Mouse (Mus musculus) kidney, embryonic 14.5 days (tissue): ENCODE results near the gene Aars2. TPM values are rescaled to one million over a fixed set of nuclear protein-coding genes. Genes with fewer than 3 reads are reported as not detected.

ENCODE experiments used
- ATAC-seq: fragments of 200-750 bp; cut with Nextera tagmentation; 2 replicates; pipeline ENCODE4 v1.8.0; 2017; ENCODE audit warnings: moderate number of reproducible peaks, mild to moderate bottlenecking, moderate TSS enrichment, moderate library complexity; ENCODE audit not compliant: low FRiP score, low TSS enrichment
- H3K27ac ChIP-seq: fragments of 300-500 bp; sonication (generic); 2 replicates; pipeline ENCODE4 v1.5.1; 2014; ENCODE audit warnings: low read depth, mild to moderate bottlenecking, low read length, moderate library complexity, mixed read lengths
- H3K27me3 ChIP-seq: fragments of 300-500 bp; sonication (generic); 2 replicates; pipeline ENCODE4 v1.6.1; 2014; ENCODE audit warnings: mild to moderate bottlenecking, low read length; ENCODE audit not compliant: control insufficient read depth, insufficient read depth
- H3K36me3 ChIP-seq: fragments of 300-500 bp; sonication (generic); 2 replicates; pipeline ENCODE4 v1.6.1; 2014; ENCODE audit warnings: low read length, mixed read lengths; ENCODE audit not compliant: control insufficient read depth, insufficient read depth
- H3K4me1 ChIP-seq: fragments of 300-500 bp; sonication (generic); 2 replicates; pipeline ENCODE4 v1.6.1; 2014; ENCODE audit warnings: low read length, mixed read lengths; ENCODE audit not compliant: control insufficient read depth, insufficient read depth
- H3K4me2 ChIP-seq: fragments of 300-500 bp; sonication (generic); replicated peaks from 2 replicates; pipeline ENCODE4 v1.6.1; 2014; ENCODE audit warnings: low read depth, mild to moderate bottlenecking, low read length
- H3K4me3 ChIP-seq: fragments of 300-500 bp; sonication (generic); 2 replicates; pipeline ENCODE4 v1.5.1; 2014; ENCODE audit warnings: mild to moderate bottlenecking, low read length
- H3K9ac ChIP-seq: fragments of 300-500 bp; sonication (generic); 2 replicates; pipeline ENCODE4 v1.6.1; 2014; ENCODE audit warnings: low read depth, mild to moderate bottlenecking, low read length, moderate library complexity
- H3K9me3 ChIP-seq: fragments of 300-500 bp; sonication (generic); 2 replicates; pipeline ENCODE4 v1.6.1; 2016; ENCODE audit warnings: low read length; ENCODE audit not compliant: control insufficient read depth
- WGBS: fragments of 180-500 bp; shearing (Covaris S2); extraction: QIAGEN DNeasy Blood & Tissue Kit; methylation state at CpG from one replicate; pipeline ENCODE4 v1.1.7; 2014; 5-methylcytosine and 5-hydroxymethylcytosine counted together
- polyA plus RNA-seq: library from polyadenylated mRNA; unstranded; fragments of >200 nt; fragmentation: Nextera tagmentation; extraction: Ambion mirVana; gene quantifications from 2 replicates; pipeline ENCODE4 v1.2.1, GENCODE M21; 2014

The Aars2 gene
- polyA plus RNA-seq, 1 experiment from 2014 or later, result 18.5 TPM

DNA sequence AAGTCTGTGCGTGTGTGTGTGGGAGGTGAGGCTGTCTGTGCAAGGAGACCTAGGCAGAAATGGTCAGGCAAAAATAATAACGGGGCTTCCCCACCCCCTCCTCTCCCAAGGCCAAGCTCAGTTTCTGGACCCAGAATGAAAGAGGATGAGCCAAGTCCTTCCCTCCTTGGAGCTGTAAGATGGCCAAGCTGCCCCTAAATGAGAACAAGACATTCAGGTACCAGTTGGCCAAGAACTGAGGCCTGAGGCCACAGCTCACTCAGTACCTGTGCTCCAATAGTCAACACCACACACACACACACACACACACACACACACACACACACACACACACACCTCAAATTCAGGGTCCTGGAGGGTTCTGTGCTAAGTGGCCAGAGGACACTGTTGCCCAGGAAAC lies 36.1 kb downstream of the Aars2 start:
- WGBS, result 46% methylated on average over 2 of the region's 2 CpGs
- Histone ChIP-seq H3K9me3 (no peaks in the 10 kb centered on the region), H3K4me3 (no peak overlapping the region), H3K4me1 (peaks cover 13% of the 10 kb centered on the region), H3K36me3 (no peaks in the 10 kb centered on the region), H3K4me2 (no peak overlapping the region), H3K27me3 (peaks cover 86% of the 10 kb centered on the region), H3K27ac (no peak overlapping the region), H3K9ac (no peak overlapping the region)
- ATAC-seq, result no peak

DNA sequence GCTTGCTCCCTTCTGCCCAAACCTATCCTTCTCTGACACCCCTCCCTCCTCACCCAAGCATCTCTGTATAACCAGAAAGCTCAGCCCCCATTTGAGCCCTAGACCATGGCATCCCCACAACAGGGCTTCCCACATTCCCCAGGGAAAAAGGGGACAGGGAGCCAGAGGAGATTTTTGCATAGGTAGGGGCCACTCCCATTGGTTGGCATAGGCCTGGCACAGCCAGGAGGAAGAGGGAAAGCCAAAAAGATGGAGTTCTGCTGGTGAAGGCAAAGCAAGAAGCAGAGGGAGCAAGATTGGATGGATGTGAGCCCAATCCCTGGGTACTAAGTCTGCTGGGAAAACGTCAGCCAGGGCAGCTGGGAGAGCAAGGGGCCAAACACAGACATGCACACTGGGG lies 36.5 kb downstream of the Aars2 start:
- WGBS, result 50% methylated on average over 1 of the region's 1 CpGs
- no peak overlapping the region for H3K9ac ChIP-seq

DNA sequence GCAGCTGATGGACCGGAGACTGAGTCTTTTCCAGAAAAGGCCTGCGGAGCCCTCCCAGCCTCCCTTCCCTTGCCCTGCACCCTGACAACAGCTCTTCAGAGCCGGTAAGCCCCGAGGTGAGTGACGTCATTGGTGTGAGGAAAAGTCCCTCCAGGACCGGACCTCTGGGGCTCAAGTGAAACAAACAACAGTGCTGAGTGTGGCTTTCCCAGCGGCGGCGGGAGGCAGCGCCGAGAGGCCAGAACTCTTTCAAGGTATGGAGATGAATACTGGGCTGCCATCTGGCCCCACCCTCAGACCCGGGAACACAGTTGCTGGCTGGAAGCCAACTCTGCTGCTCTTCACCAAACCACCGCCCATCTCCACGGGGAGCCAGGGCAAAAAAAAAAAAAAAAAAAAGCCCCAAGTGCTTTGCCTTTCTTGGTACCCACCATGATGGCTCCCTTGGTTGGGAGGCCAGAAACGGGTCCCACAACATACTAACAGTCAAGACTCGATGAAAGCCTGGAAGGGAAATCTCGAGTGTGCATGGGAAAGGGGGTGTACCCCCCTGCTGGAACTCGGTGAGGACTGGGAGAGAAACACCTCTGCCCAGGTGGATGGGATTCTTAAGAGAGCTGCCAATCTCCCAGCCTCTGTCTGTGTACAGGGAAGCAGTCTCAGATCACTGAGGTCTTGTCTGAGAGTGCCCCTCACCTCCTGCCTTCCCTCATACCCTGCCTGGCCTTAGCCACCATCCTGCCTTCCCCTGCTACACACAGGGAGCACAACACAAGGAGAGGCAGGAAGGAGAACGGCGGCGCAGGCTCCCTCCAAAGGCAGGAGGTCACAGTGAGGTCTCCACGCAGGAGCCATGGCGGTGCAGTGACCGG lies 37.6 kb downstream of the Aars2 start:
- H3K4me2 ChIP-seq, result peak overlapping the region; percentile 47
- H3K4me3 ChIP-seq, result no peak overlapping the region
- H3K4me1 ChIP-seq, result peaks cover 17% of the 10 kb centered on the region
- no peaks in the 10 kb centered on the region for H3K36me3 ChIP-seq
- 10% methylated on average over 24 of the region's 24 CpGs for WGBS
- H3K27ac ChIP-seq, result no peak overlapping the region
- no peak for ATAC-seq
- no peak overlapping the region for H3K9ac ChIP-seq
- no peaks in the 10 kb centered on the region for H3K9me3 ChIP-seq
- H3K27me3 ChIP-seq, result peaks cover 83% of the 10 kb centered on the region

More for the DNA sequence above, 36.5 kb downstream of the Aars2 start:
- Histone ChIP-seq H3K4me2 (no peak overlapping the region), H3K4me3 (no peak overlapping the region), H3K27ac (no peak overlapping the region), H3K9me3 (no peaks in the 10 kb centered on the region), H3K36me3 (no peaks in the 10 kb centered on the region), H3K4me1 (peaks cover 13% of the 10 kb centered on the region), H3K27me3 (peaks cover 89% of the 10 kb centered on the region)
- ATAC-seq, result no peak

DNA sequence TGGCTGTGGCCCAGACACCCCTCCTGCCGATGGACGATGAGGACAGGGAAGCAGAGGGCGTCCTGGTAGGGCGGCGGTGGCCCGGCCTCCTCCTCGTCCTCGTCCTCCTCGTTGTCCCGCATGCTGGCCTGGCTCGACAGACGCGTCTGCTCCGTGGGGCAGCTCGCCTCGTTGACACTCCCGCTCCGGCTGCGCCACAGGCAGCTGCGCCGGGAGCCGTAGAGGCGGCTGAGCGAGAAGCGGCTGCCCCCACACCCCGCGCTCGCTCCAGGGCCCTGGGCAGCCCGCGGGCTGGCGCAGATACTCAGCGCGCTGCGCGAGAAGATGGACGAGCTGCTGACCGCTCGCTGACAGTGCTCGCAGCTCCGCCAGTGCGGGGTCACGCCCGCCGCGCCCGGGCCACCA lies 38.2 kb downstream of the Aars2 start:
- H3K9ac ChIP-seq, result peak overlapping the region; percentile 47
- 3% methylated on average over 43 of the region's 46 CpGs for WGBS
- ATAC-seq, result no peak

DNA sequence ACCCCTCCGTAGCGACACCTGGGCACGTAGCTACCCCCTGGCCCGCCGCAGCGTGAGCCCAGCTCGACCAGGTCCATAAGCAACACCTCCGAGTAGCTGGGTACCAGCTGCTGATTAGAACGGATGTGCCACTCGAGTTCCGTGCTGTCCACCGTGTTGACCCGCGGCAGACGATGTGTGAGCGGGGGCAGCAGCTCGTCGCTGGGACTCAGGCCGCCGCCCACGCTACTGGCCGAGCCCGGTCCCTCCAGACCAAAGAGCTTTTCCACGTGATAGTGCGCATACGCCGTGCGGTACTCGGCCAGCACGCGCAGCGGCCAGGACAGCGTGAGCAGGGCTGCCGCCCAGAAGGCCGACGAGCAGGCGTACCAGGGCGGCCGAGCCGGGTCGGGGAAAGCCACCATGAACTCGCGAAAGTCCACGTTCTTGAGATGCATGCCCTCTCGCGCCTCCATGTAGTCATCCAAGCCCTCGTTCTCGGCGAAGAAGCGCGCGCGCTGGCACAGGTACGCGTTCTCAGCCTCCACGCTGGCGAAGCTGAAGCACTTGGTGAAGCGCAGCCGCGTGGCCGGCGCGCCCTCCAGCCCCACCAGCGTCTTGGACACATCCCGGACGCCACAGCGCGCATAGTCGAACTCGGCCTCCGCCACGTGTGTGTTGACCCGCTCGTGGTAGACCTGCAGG lies 38.8 kb downstream of the Aars2 start:
- peak overlapping the region; percentile 47 for H3K9ac ChIP-seq
- ATAC-seq, result no peak
- H3K4me2 ChIP-seq, result peak overlapping the region; percentile 47
- WGBS, result 3% methylated on average over 74 of the region's 74 CpGs
- peaks cover 77% of the 10 kb centered on the region for H3K27me3 ChIP-seq
- H3K27ac ChIP-seq, result no peak overlapping the region
- H3K9me3 ChIP-seq, result no peaks in the 10 kb centered on the region
- peaks cover 23% of the 10 kb centered on the region for H3K4me1 ChIP-seq
- peak overlapping the region; percentile 32 for H3K4me3 ChIP-seq
- no peaks in the 10 kb centered on the region for H3K36me3 ChIP-seq

More for the DNA sequence above, 38.2 kb downstream of the Aars2 start:
- Histone ChIP-seq H3K36me3 (no peaks in the 10 kb centered on the region), H3K9me3 (no peaks in the 10 kb centered on the region), H3K4me2 (peak overlapping the region; percentile 47), H3K4me3 (peak overlapping the region; percentile 32), H3K4me1 (peaks cover 18% of the 10 kb centered on the region), H3K27me3 (peaks cover 78% of the 10 kb centered on the region), H3K27ac (no peak overlapping the region)

DNA sequence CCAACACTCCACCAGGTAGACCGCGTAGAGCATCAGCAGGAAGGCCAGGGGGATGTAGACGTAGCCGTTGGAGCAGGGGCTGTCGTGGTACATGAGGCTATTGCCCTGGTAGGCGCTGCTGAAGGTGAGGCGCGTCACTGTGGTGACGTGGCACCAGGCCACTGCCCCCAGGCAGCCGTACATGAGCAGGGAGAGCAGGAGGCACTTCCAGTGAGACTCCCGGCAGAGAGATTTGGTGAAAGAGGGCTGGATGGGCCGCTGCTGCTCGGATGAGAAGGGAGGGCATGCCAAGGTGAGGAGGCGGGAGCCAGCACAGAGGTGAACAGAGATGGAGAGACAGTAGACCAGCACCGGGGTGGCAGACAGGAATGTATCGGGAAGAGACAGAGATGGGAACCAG lies 40.3 kb downstream of the Aars2 start:
- ATAC-seq, result no peak
- H3K4me2 ChIP-seq, result no peak overlapping the region
- H3K36me3 ChIP-seq, result no peaks in the 10 kb centered on the region
- no peaks in the 10 kb centered on the region for H3K9me3 ChIP-seq
- H3K9ac ChIP-seq, result no peak overlapping the region
- no peak overlapping the region for H3K4me3 ChIP-seq
- H3K4me1 ChIP-seq, result peaks cover 24% of the 10 kb centered on the region
- H3K27me3 ChIP-seq, result peaks cover 66% of the 10 kb centered on the region
- H3K27ac ChIP-seq, result no peak overlapping the region
- 83% methylated on average over 16 of the region's 16 CpGs for WGBS

DNA sequence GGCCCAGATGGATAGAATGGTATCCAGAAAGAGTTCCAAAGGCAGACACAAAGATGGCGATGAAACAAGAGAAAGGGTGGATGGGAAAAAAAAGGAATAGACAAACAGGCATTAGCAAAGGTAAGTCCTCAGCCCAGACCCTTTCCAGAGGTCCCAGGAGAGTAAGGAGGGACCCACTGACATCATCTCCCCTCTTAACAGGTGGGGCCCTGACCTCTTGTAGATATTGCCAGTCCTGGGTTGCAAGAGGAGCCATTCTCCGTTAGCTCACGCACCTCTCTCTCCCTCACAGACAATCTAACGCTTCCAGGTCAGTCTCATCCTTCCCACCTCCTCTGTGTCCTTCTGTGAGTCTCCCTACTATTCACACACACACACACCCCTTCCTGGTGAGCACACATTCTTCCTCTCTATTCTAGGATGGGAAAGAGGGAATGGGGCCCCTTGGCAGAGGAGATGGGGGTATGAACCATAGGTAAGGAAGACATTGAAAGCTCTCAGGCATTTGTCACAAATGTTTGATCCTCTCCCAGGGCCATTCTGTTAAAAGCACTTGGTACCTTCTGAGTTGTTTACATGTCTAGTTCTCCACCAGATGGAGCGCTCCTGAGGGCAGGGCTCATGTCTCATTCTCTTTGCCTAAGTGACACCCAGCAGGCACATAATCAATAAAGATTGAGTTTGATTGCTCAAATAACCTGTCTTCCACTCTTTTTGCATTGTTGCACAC lies 41.0 kb downstream of the Aars2 start:
- Histone ChIP-seq H3K9ac (no peak overlapping the region), H3K4me2 (no peak overlapping the region), H3K27me3 (peaks cover 62% of the 10 kb centered on the region), H3K36me3 (no peaks in the 10 kb centered on the region), H3K4me3 (no peak overlapping the region), H3K9me3 (no peaks in the 10 kb centered on the region), H3K4me1 (peaks cover 24% of the 10 kb centered on the region), H3K27ac (no peak overlapping the region)
- 84% methylated on average over 5 of the region's 5 CpGs for WGBS
- ATAC-seq, result no peak

DNA sequence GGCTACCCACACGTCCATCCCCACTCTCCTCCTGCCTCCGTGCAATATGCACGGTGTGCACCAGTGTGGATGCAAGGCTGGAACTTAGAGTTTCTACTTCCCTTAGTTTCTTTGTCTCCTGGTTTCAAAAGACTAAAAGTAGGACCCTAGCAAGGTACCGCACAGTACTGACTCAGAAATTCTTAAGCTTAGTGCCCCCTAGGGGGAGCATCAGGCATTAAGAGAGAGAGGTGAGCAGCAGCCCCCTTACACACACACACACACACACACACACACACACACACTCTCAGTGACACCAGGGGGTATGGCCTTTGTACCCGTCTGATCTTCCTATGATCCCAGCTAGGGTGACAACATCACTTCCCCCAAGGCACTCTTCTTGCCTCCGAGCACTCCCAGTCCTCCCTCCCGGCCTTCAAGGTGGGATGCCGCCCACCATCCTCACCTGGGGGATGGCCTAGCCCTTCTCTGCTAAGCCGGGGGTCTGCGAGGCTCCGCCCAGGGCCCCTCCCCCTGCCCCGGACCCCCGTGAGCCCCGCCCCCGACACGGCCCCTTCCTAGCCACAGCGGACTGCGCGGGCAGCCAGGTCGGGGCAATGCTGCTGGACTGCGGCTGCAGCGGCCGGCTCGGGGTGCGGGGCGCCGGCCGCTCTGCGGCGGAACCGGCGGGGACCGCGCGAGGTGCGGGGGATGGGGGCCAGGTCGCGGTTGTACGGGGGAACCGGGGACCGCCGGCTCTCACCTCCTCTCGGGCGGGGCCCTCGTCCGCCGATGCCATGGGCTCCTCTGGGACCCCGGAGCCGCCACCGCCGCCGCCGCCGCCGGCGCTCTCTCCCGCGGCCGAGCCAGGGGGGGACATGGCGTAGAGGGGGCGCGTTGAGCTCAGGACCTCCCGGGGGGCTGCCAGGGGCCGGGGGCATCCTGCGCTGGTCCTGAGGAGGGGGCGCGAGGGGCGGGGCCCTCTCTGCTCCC lies 42.2 kb downstream of the Aars2 start:
- peak; percentile 47 for ATAC-seq
- WGBS, result 4% methylated on average over 40 of the region's 68 CpGs
- Histone ChIP-seq H3K9ac (peak overlapping the region; percentile 84), H3K4me3 (peak overlapping the region; percentile 80), H3K4me2 (peak overlapping the region; percentile 99), H3K9me3 (no peaks in the 10 kb centered on the region), H3K27ac (no peak overlapping the region), H3K27me3 (peaks cover 50% of the 10 kb centered on the region), H3K4me1 (peaks cover 24% of the 10 kb centered on the region), H3K36me3 (no peaks in the 10 kb centered on the region)
